Mouse (Mus musculus): Measurements from ENCODE around the gene Olfr629.
"Not testable (repeated sequence)": the region's sequence is repeated elsewhere in the genome, so short reads cannot be mapped to it uniquely, and the experiment has no call there.

Gene Olfr629

GRCm38 (mm10) chr7:103744843-103745242, at the start of gene Olfr629:
Olfr629 (minus strand) TSS chr7:103744943.
- DNase-seq: no peak

- no peak for DNase-seq
Measured at GRCm38 (mm10) chr7:103792669-103793388, 48.1 kb upstream of the Olfr629 start.

- no peak for DNase-seq
Measured at GRCm38 (mm10) chr7:103791721-103792120, 47.0 kb upstream of the Olfr629 start, which contains the start of gene Olfr67. Olfr67 (minus strand) TSS chr7:103791821.

- no peak for DNase-seq
Measured at GRCm38 (mm10) chr7:103779598-103779997, 34.9 kb upstream of the Olfr629 start, which contains the start of gene Olfr68. Olfr68 (minus strand) TSS chr7:103779698.

- not testable (repeated sequence) for DNase-seq
Measured at GRCm38 (mm10) chr7:103777652-103778051, 32.9 kb upstream of the Olfr629 start.

GRCm38 (mm10) chr7:103771494-103771893, 26.8 kb upstream of the Olfr629 start, which contains the start of gene Olfr69:
Olfr69 (minus strand) TSS chr7:103771594.
- DNase-seq: no peak

- not testable (repeated sequence) for DNase-seq
Measured at GRCm38 (mm10) chr7:103767687-103768086, 22.9 kb upstream of the Olfr629 start.

GRCm38 (mm10) chr7:103762212-103762611, 17.5 kb upstream of the Olfr629 start:
- not testable (repeated sequence) for DNase-seq

GRCm38 (mm10) chr7:103757233-103757632, 12.5 kb upstream of the Olfr629 start, which contains the start of gene Olfr630:
Olfr630 (minus strand) TSS chr7:103757333.
- DNase-seq: no peak

- DNase-seq: no peak
Measured at GRCm38 (mm10) chr7:103730074-103730473, 14.7 kb downstream of the Olfr629 start, which contains the start of gene Olfr628. Olfr628 (plus strand) TSS chr7:103730374.

- DNase-seq: not testable (repeated sequence)
Measured at GRCm38 (mm10) chr7:103716398-103716797, 28.3 kb downstream of the Olfr629 start.

- DNase-seq: no peak
Measured at GRCm38 (mm10) chr7:103714371-103714770, 30.4 kb downstream of the Olfr629 start, which contains the start of gene Olfr243. Olfr243 (plus strand) TSS chr7:103714671.

- DNase-seq: no peak
Measured at GRCm38 (mm10) chr7:103712024-103712423, 32.7 kb downstream of the Olfr629 start.

- no peak for DNase-seq
Measured at GRCm38 (mm10) chr7:103699469-103699868, 45.3 kb downstream of the Olfr629 start.
